Mouse (Mus musculus) gastrocnemius, adult 2 months (tissue): ENCODE results near the gene Vps72. TPM values are rescaled to one million over a fixed set of nuclear protein-coding genes. Genes with fewer than 3 reads are reported as not detected.
"Not testable (repeated sequence)": the region's sequence is repeated elsewhere in the genome, so short reads cannot be mapped to it uniquely, and the experiment has no call there.

ENCODE experiments used
- DNase-seq: peaks from one replicate; pipeline ENCODE4 v3.0.0; 2022
- H3K27ac ChIP-seq: fragments of 200-600 bp; 2 replicates; pipeline ENCODE4 v1.8.1; 2022; ENCODE audit warnings: mild to moderate bottlenecking
- H3K4me3 ChIP-seq: fragments of 200-600 bp; 2 replicates; pipeline ENCODE4 v1.8.1; 2022; ENCODE audit warnings: mild to moderate bottlenecking, moderate library complexity
- CTCF ChIP-seq: fragments of 200-600 bp; IDR thresholded peaks from 2 replicates; pipeline ENCODE4 v1.8.1; 2022; ENCODE audit warnings: antibody characterized with exemption, mild to moderate bottlenecking, moderate library complexity
- intact Hi-C: fragments of 180-260 bp; cut with DNase I; formaldehyde crosslinking; loops from one replicate; pipeline ENCODE4 v1.15.1; 2025
- long read RNA-seq, 2 experiments: library from polyadenylated mRNA; stranded (forward); transcript quantifications; one replicate each; pipeline ENCODE4 v2.0.0; 2021
- total RNA-seq, 2 experiments: library from RNA; stranded (reverse); gene quantifications; 2 replicates each; pipeline ENCODE4 v1.2.3; 2021

The Vps72 gene
- 10 to 100 TPM; 48.9 to 73.2 TPM for total RNA-seq
- long read RNA-seq, experiment 1, transcript Vps72-201 (6 exons, 1,456 nt) = major isoform, 46 of 49 reads
- long read RNA-seq, experiment 1, partial matches to known transcripts = 2 of 49 reads
- long read RNA-seq, experiment 1, other reads (novel, unspliced or antisense) = 1 of 49 reads
- long read RNA-seq, experiment 2, transcript Vps72-201 (6 exons, 1,456 nt) = major isoform, 51 of 66 reads
- long read RNA-seq, experiment 2, partial matches to known transcripts = 13 of 66 reads
- long read RNA-seq, experiment 2, other reads (novel, unspliced or antisense) = 2 of 66 reads

- no peak for TF ChIP-seq CTCF
- H3K27ac ChIP-seq = peak within 1 kb of the TSS; percentile 97
- intact Hi-C loops = no loop called here
- H3K4me3 ChIP-seq = peak within 1 kb of the TSS; percentile 95
- DNase-seq = peak; percentile 93
Observed at GRCm38 (mm10) chr3:95110911-95111726, at the start of gene Vps72. Gene Vps72, plus strand, starts transcription at chr3:95111022.

DNA sequence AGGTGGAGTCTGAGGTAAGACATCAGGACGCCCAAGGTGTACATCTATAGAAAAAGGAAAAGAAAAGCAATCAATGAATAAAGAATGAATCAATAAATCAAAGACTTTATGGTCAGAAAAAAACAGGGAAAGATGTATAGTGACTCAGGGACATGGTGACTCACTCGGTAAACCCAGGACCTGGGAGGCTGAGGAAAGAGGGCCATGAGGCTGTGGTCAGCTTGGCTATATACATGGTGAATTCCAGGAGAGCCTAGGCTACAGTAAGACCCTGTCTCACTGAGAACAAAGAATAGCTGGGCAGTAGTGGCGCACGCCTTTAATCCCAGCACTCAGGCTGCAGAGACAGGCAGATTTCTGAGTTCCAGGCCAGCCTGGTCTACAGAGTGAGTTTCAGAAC lies 47.1 kb upstream of the Vps72 start:
- Histone ChIP-seq H3K27ac (no peak overlapping the region), H3K4me3 (no peak overlapping the region)
- no peak for TF ChIP-seq CTCF
- intact Hi-C loops = no loop called here
- no peak for DNase-seq

GRCm38 (mm10) chr3:95065553-95065952 lies 45.3 kb upstream of the Vps72 start:
- H3K27ac ChIP-seq = no peak overlapping the region
- H3K4me3 ChIP-seq = no peak overlapping the region
- no peak for TF ChIP-seq CTCF
- intact Hi-C loops = no loop called here
- no peak for DNase-seq

DNA sequence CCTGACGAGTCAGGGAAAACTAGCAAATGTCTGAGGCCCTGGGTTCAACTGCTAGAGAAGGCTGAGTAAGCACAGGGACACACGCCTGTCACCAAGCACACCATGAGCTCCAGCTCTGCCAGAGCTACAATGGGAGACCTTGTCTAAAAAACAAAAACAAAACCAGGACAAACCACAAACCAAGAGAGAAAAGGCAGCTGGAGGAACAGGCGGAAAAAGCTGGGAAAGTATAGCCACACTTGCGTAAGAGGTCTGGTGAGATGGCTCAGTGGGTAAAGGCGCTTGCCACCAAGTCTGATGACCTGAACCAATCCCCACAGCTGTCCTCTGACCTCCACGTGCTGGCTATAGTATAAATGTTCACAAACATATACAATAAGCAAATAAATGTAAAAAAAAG lies 44.7 kb upstream of the Vps72 start:
- intact Hi-C loops = no loop called here
- TF ChIP-seq CTCF = no peak
- Histone ChIP-seq H3K4me3 (no peak overlapping the region), H3K27ac (peak overlapping the region; percentile 28; the same call in 1 of the 2 replicates)
- DNase-seq = no peak

DNA sequence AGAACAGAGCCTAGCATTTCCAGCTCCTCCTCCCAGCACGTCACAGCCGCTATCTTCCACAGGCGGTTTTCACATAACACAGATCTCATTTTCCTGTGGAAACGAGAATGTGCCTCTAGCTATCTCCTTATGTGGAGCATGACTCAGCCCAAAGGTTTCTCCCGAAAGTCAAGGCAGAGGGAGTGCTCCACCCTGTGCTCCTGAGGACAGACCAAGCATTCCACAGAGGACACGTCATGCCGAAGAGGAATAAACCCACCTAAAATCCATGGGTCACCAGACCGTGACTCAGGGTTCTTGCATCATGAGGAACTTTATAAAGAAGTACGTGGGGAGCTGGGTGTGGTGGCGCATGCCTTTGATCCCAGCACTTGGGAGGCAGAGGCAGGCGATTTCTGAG lies 44.3 kb upstream of the Vps72 start:
- intact Hi-C loops = no loop called here
- peak overlapping the region; percentile 28; the same call in 1 of the 2 replicates for H3K27ac ChIP-seq

DNA sequence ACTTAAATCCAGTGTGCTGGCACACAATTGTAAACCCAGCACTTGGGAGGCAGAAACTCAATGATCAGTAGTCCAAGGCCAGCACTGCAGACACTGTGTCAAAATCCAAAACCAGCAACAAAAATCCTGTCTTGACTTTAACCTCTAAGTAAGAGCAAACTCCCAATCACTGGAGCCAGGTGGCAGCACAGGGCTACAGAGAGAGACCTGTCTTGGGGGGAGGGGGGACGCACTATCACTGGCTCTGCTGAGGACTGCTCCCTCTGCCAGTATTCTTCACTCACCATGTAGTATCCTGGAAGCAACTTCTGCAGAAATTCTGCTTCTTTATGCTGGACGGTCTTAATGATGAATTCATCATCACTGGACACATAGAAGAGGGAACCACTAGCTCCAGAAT lies 39.2 kb upstream of the Vps72 start:
- H3K27ac ChIP-seq = peak overlapping the region; percentile 91
- no peak overlapping the region for H3K4me3 ChIP-seq
- intact Hi-C loops = loop anchor here (5.0 kb wide), 1 partner anchor 36 kb away; the partner anchor contains the start of gene Pip5k1a
- TF ChIP-seq CTCF = peak; percentile 45
- peak; percentile 61 for DNase-seq

More for the DNA sequence above, 44.3 kb upstream of the Vps72 start:
- no peak overlapping the region for H3K4me3 ChIP-seq
- no peak for DNase-seq
- no peak for TF ChIP-seq CTCF

DNA sequence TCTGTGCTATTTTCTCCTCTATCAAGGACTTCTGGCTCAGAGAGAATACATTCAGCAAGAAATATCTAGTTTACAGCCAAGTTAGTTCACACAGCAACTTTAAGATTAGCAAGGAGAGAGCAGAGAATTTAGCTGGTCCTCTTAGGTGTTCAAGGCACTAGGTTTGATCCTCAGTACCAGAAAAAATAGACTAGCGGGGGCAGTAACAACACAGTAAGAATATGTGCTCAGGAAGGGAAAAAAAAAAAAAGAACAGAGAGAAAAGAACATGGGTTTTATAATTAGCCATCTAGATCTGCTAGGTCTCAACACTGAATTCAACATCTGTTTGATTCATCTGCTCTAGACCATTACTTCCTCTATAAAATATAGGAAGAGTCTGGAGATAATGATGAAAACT lies 22.8 kb upstream of the Vps72 start:
- no peak overlapping the region for H3K27ac ChIP-seq
- TF ChIP-seq CTCF = no peak
- intact Hi-C loops = no loop called here
- H3K4me3 ChIP-seq = no peak overlapping the region
- DNase-seq = no peak

GRCm38 (mm10) chr3:95100854-95101253 lies 10.0 kb upstream of the Vps72 start:
- H3K4me3 ChIP-seq = no peak overlapping the region
- no peak overlapping the region for H3K27ac ChIP-seq
- intact Hi-C loops = no loop called here
- no peak for TF ChIP-seq CTCF
- no peak for DNase-seq

DNA sequence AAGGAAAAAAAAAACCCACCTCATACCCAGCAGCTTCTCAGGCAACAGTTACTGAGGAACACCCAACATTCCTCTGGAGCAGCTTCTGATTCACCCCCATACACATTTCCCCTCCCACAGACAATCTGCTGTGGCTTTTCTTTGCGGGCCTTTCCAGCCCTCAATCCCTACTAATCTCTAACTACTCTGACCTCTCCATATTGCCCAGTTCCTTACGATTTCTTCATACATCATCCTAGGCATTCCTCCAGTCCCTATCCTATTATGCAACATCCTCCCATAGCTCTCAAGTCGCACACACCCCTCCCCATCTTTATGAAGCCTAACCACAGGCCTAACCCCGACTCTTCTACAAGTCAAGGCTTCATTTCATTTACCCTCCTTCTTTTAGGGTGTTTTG lies 5.7 kb upstream of the Vps72 start:
- TF ChIP-seq CTCF = no peak
- DNase-seq = no peak
- H3K4me3 ChIP-seq = peak overlapping the region; percentile 99
- peak overlapping the region; percentile 97 for H3K27ac ChIP-seq
- intact Hi-C loops = loop anchor here (5.0 kb wide), 2 partner anchors 33 to 53 kb away; no protein-coding TSS in a partner anchor

GRCm38 (mm10) chr3:95105586-95106337 lies 5.1 kb upstream of the Vps72 start:
- no peak for DNase-seq
- H3K4me3 ChIP-seq = peak overlapping the region; percentile 99
- TF ChIP-seq CTCF = no peak
- H3K27ac ChIP-seq = peak overlapping the region; percentile 97
- intact Hi-C loops = loop anchor here (5.0 kb wide), 2 partner anchors 33 to 53 kb away; no protein-coding TSS in a partner anchor

DNA sequence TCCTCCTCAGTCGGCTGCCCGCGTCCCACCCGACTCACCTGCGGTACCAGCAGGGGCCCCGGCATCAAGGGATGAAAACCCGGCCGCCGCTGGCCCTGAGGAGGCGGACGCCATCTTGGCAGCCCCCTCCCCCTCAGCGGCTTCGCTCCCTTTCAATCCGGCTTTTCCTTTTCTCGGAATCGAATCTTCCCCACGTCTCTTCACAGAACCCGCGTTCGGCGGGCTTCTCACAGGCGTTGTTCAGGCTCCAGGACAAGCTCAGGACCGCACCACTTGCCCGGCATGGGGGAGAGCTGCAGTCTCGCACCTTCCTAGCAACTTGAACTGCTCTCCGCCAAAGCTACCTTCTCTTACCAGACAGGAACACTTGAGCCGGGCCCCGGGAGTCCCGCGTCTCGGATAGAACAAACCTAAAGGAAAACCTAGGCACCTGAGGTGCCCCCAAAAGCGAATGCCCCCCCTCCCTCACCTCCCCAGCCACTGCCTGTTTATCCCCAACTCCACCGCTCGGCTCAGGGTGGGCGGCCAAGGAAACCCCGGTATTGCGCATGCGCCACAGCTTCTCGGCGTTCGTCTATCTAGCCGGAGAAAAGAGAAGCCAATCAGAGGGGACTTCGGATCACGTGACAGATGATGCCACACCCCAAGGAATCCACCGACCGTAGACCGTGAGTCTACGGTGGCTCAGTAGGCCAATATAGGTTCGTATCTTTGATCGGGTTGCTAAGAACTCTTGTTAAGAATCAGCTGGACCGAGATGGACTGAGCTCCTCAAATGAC lies 4.3 kb upstream of the Vps72 start, which contains the start of gene Pip5k1a:
TSS of gene Pip5k1a (minus strand) at position 593 of the 780 bp plus-strand sequence.
- no peak for TF ChIP-seq CTCF
- Histone ChIP-seq H3K27ac (peak within 1 kb of the TSS; percentile 97), H3K4me3 (peak within 1 kb of the TSS; percentile 99)
- intact Hi-C loops = loop anchor here (5.0 kb wide), 2 partner anchors 34 to 54 kb away; no protein-coding TSS in a partner anchor
- DNase-seq = peak; percentile 98

GRCm38 (mm10) chr3:95107308-95107707 lies 3.5 kb upstream of the Vps72 start:
- intact Hi-C loops = loop anchor here (5.0 kb wide), 2 partner anchors 35 to 55 kb away; no protein-coding TSS in a partner anchor
- not testable (repeated sequence) for DNase-seq
- H3K27ac ChIP-seq = peak overlapping the region; percentile 97
- H3K4me3 ChIP-seq = peak overlapping the region; percentile 99
